Mouse (Mus musculus): ENCODE data around the gene Slc28a3. TPM values are rescaled to one million over a fixed set of nuclear protein-coding genes. Genes with fewer than 3 reads are reported as not detected.
A peak's percentile ranks its signal among the peaks of the same experiment; 100 is the strongest.

Gene Slc28a3
- total RNA-seq (2021) = not detected
- long read RNA-seq, experiment 1 = 0 reads
- long read RNA-seq, experiment 2 = 0 reads

- DNase-seq (ENCODE audit: low spot score in 2 of 2) = no peak
These were observed at the start of gene Slc28a3 for GRCm38 (mm10) chr13:58610716-58611115. Gene Slc28a3, minus strand, starts transcription at chr13:58610877.

- no peak for DNase-seq (ENCODE audit: low spot score in 2 of 2)
These were observed 47.3 kb upstream of the Slc28a3 start for GRCm38 (mm10) chr13:58657987-58658386.

- no peak for DNase-seq (ENCODE audit: low spot score in 2 of 2)
These were observed 46.2 kb upstream of the Slc28a3 start for GRCm38 (mm10) chr13:58656885-58657284.

- DNase-seq (ENCODE audit: low spot score in 2 of 2) = no peak
These were observed 44.9 kb upstream of the Slc28a3 start for GRCm38 (mm10) chr13:58655552-58655951.

- peak; percentile 41 to 46 for DNase-seq (ENCODE audit: low spot score in 2 of 2)
These were observed 29.7 kb upstream of the Slc28a3 start for GRCm38 (mm10) chr13:58640330-58640729.

- DNase-seq (ENCODE audit: low spot score in 2 of 2) = peak in 1 of 2 experiments; percentile 6
These were observed 28.3 kb upstream of the Slc28a3 start for GRCm38 (mm10) chr13:58638950-58639349.

- DNase-seq (ENCODE audit: low spot score in 2 of 2) = peak; percentile 34 to 38
These were observed 26.8 kb upstream of the Slc28a3 start for GRCm38 (mm10) chr13:58637360-58638002.

- DNase-seq (ENCODE audit: low spot score in 2 of 2) = no peak
These were observed 23.2 kb upstream of the Slc28a3 start for GRCm38 (mm10) chr13:58633887-58634286.

GRCm38 (mm10) chr13:58630756-58631155, 20.1 kb upstream of the Slc28a3 start:
- no peak for DNase-seq (ENCODE audit: low spot score in 2 of 2)

- no peak for DNase-seq (ENCODE audit: low spot score in 2 of 2)
These were observed 18.8 kb upstream of the Slc28a3 start for GRCm38 (mm10) chr13:58629365-58630050.

- DNase-seq (ENCODE audit: low spot score in 2 of 2) = no peak
These were observed 12.0 kb upstream of the Slc28a3 start for GRCm38 (mm10) chr13:58622647-58623046.

- no peak for DNase-seq (ENCODE audit: low spot score in 2 of 2)
These were observed 8.6 kb upstream of the Slc28a3 start for GRCm38 (mm10) chr13:58619301-58619700.

- no peak for DNase-seq (ENCODE audit: low spot score in 2 of 2)
These were observed 618 bp downstream of the Slc28a3 start for GRCm38 (mm10) chr13:58610059-58610458.

- DNase-seq (ENCODE audit: low spot score in 2 of 2) = peak; percentile 45 to 46
These were observed 9.3 kb downstream of the Slc28a3 start for GRCm38 (mm10) chr13:58601201-58601855.

GRCm38 (mm10) chr13:58598578-58598977, 12.1 kb downstream of the Slc28a3 start:
- DNase-seq (ENCODE audit: low spot score in 2 of 2) = no peak

GRCm38 (mm10) chr13:58593129-58593528, 17.5 kb downstream of the Slc28a3 start:
- peak; percentile 42 for DNase-seq (ENCODE audit: low spot score in 2 of 2)

GRCm38 (mm10) chr13:58591912-58592311, 18.8 kb downstream of the Slc28a3 start:
- no peak for DNase-seq (ENCODE audit: low spot score in 2 of 2)

GRCm38 (mm10) chr13:58590630-58591029, 20.0 kb downstream of the Slc28a3 start:
- DNase-seq (ENCODE audit: low spot score in 2 of 2) = peak; percentile 53 to 54

- DNase-seq (ENCODE audit: low spot score in 2 of 2) = peak; percentile 61 to 71
These were observed 21.2 kb downstream of the Slc28a3 start for GRCm38 (mm10) chr13:58589517-58589858.

- no peak for DNase-seq (ENCODE audit: low spot score in 2 of 2)
These were observed 21.8 kb downstream of the Slc28a3 start for GRCm38 (mm10) chr13:58588655-58589516.

GRCm38 (mm10) chr13:58587962-58588361, 22.7 kb downstream of the Slc28a3 start:
- no peak for DNase-seq (ENCODE audit: low spot score in 2 of 2)
